Mouse (Mus musculus): Measurements from ENCODE around the gene Mael. TPM values are rescaled to one million over a fixed set of nuclear protein-coding genes. Genes with fewer than 3 reads are reported as not detected.

The Mael gene
- total RNA-seq, 4 experiments from 2014 or later = not detected

DNA sequence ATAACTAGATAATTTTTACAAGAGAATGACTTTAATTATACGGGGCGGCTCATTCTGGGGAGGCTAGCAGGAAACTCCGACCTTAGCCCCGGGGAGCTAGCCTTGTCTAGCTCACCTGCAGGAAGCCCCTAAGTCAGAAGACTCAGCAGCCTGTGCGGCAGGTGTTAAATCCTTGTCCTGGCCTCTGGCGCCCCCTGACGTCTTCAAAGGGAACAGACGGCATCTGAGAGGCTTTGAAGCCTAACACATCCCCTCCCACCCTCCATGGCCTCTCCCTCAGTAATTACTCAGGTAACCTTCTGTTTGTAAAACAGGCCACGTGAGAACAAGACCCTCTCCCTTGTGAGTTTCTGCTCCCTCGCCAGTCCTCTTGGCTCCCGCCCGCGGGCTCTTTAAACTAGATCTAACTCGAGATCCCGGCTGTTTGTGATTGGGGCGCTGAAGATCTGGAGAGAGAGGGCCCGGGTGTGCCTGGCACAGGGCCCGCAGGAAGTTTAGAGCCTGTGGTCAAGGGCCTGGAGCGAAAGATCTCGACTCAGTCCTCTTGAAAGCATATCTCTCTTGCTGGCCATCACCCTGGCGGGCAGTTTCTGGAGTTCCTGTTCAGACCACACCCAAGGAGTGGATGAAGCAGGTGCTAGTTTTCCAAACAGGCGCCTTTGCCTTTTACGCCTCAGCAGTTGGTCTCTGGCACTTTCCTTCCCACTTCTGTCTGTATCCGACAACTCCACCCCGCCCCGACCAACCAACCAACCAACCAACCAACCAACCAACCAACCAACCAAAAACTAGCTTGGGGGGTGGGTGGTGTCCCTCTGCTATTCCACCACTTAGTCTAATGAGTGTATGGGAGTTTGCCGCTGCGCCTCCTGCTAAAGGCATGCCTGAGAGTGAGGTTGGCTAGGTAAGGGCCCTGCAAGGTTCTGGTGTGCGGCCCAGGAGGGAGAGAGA is 84.1 kb downstream of the Mael start:
- DNase-seq (ENCODE audit: low spot score) = peak; percentile 60

DNA sequence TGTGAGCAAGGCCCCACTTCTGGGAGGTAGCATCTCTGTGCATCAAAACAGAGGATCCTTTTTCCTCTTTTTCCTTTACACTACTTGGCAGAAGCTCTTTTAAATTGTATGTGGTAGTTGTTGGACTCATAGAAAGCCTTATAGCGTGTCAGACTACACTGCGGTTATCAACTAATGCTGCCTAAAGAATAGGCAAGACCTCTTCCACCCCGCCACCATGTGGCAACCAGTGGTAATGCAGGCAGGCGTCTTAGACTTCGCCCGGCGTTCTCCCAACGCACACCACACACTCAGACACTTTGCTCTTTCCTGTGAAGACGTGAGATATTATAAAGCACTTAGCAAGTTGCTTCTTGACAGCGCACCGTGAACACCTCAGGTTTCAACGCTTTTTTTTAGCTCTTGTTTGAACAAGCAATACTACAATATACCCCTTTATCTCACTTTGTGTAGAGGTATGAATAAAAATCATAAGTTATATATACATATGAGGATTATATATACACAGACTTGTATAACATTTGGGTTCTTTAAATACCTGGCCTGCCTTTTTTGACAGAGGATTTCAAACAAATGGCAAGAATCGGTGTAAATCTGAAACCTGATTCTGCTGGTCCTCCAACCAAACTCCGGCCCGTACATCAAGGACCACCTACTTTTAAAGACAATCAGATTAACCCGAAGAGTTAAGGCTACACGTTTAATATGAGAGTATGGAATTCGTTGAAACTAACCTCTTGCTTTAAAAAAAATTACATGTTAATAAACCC is 85.0 kb downstream of the Mael start:
- peak; percentile 77 for DNase-seq (ENCODE audit: low spot score)

DNA sequence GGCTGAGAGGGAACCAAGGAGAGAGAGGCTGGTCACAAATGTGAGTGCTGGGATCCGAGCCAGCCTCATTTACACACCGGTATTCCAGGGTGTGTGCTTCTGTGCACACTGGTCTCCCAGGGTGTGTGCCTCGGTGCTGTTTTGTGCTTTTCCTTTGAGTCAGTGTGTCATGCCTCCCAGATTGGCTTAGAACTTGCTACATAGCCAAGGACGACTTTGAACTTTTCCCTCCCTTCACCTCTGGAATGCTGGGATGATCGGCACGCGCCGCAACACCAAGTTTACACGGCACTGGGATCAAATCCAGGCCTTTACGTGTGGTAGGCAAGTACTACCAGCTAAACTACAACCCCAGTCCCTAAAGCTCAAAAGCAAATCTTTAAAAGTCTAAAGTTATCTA is 86.5 kb downstream of the Mael start:
- no peak for DNase-seq (ENCODE audit: low spot score)

DNA sequence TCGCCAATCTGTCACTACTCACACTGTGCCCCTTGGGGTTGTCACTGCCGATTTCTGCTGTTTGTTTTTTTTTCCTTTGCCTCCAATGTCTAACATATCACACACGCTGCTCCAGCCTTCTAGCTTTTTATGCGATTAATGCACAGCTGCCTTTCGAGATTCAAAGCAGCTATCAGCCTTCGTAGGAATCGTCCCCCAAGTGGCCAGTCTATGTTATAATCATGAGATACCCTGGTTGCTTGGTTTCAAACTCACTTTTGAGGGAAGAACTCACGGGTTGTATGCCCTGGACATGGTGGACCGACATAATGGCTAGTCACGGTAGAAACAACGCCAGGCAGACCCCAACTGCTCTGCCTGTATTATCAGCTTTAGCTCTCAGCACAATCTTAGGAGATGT is 87.2 kb downstream of the Mael start:
- no peak for DNase-seq (ENCODE audit: low spot score)

Other genes starting within 250 kb of the Mael start
- 10 to 100 TPM in 3 of 4 experiments, 1 to 10 TPM in 1; 9.7 to 16.5 (median 11.5) TPM for gene Pou2f1, start 236.1 kb downstream of the Mael start, total RNA-seq (2022)
- gene Dusp27, start 110.8 kb downstream of the Mael start, total RNA-seq (2022) = 10 to 100 TPM; 36.3 to 55.0 (median 43.5) TPM
- gene Gpa33, start 108.5 kb downstream of the Mael start, total RNA-seq (2022) = not detected
- gene Ildr2, start 15.4 kb upstream of the Mael start, total RNA-seq (2022) = 1 to 10 TPM; 2.7 to 3.2 (median 2.9) TPM
- gene Tada1, start 140.3 kb upstream of the Mael start, total RNA-seq (2022) = 1 to 10 TPM; 6.3 to 8.5 (median 7.2) TPM
- gene Pogk, start 171.1 kb upstream of the Mael start, total RNA-seq (2022) = 10 to 100 TPM in 2 of 4 experiments, 1 to 10 TPM in 2; 9.6 to 15.1 (median 10.4) TPM